Mouse (Mus musculus) hindbrain, embryonic 13.5 days (tissue): ENCODE measurements around the gene Wdcp. TPM values are rescaled to one million over a fixed set of nuclear protein-coding genes. Genes with fewer than 3 reads are reported as not detected.
"Not testable (repeated sequence)": the region's sequence is repeated elsewhere in the genome, so short reads cannot be mapped to it uniquely, and the experiment has no call there.

Experiments
- ATAC-seq: fragments of 200-750 bp; cut with Nextera tagmentation; 2 replicates; pipeline ENCODE4 v1.8.0; 2017; ENCODE audit warnings: moderate TSS enrichment; ENCODE audit not compliant: low FRiP score
- H3K27ac ChIP-seq: fragments of 300-500 bp; sonication (generic); 2 replicates; pipeline ENCODE4 v1.5.1; 2015; ENCODE audit warnings: inconsistent platforms, mild to moderate bottlenecking, moderate library complexity
- H3K27me3 ChIP-seq: fragments of 300-500 bp; sonication (generic); 2 replicates; pipeline ENCODE4 v1.6.1; 2015; ENCODE audit warnings: mild to moderate bottlenecking, inconsistent platforms
- H3K36me3 ChIP-seq: fragments of 300-500 bp; sonication (generic); 2 replicates; pipeline ENCODE4 v1.6.1; 2015; ENCODE audit warnings: mild to moderate bottlenecking, inconsistent platforms
- H3K4me1 ChIP-seq: fragments of 300-500 bp; sonication (generic); replicated peaks from 2 replicates; pipeline ENCODE4 v1.6.1; 2015; ENCODE audit warnings: inconsistent platforms
- H3K4me2 ChIP-seq: fragments of 300-500 bp; sonication (generic); 2 replicates; pipeline ENCODE4 v1.6.1; 2015; ENCODE audit warnings: inconsistent platforms, mild to moderate bottlenecking, moderate library complexity
- H3K4me3 ChIP-seq: fragments of 300-500 bp; sonication (generic); 2 replicates; pipeline ENCODE4 v1.5.1; 2015; ENCODE audit warnings: mild to moderate bottlenecking, inconsistent platforms
- H3K9ac ChIP-seq: fragments of 300-500 bp; sonication (generic); 2 replicates; pipeline ENCODE4 v1.6.1; 2015; ENCODE audit warnings: mild to moderate bottlenecking, inconsistent platforms
- H3K9me3 ChIP-seq: fragments of 300-500 bp; sonication (generic); 2 replicates; pipeline ENCODE4 v1.6.1; 2016; ENCODE audit warnings: inconsistent platforms
- WGBS: fragments of 180-500 bp; shearing (Covaris S2); methylation state at CpG from one replicate; pipeline ENCODE4 v1.1.7; 2015; 5-methylcytosine and 5-hydroxymethylcytosine counted together
- polyA plus RNA-seq: library from polyadenylated mRNA; unstranded; fragments of >200 nt; fragmentation: Nextera tagmentation; extraction: Ambion mirVana; gene quantifications from 2 replicates; pipeline ENCODE4 v1.2.1, GENCODE M21; 2015

Wdcp gene
- 15.5 and 16.8 TPM in 2 replicates for polyA plus RNA-seq

DNA sequence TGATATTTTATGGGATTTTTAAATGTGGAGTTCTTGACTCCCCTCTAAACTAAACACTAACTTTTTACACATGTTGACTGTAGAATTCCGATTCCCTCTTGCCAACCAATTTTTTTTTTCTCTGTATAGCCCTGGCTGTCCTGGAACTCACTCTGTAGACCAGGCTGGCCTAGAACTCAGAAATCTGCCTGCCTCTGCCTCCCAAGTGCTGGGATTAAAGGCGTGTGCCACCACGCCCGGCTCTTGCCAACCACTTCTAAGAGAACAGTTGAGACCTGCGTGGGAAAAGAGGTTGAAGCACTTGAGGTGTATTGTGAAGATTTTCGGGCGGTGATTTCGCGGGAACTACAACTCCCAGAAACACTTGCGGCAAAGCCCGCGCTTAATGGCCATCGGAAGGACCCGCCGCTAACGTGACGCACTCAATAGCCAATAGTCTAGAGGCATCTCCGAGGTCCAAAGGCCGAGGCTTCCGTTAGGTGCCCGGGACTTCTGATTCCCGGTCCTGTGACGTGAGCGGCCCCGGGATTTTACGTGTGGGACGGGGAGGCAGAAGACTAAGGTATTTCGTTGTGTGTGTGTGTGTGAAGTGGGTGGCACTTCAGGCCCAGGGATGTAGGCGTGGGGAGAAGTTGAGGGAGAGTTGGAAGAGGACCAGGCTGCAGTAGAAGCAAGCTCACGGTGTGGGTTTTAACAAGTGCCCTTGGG is at the start of gene Wdcp:
TSS of gene Wdcp (plus strand) at position 414 of the 708 bp plus-strand sequence.
- peak within 1 kb of the TSS; percentile 70 for H3K9ac ChIP-seq
- WGBS, result under 1% methylated on average over 30 of the region's 30 CpGs
- no peaks in the 10 kb centered on the region for H3K36me3 ChIP-seq
- no peaks in the 10 kb centered on the region for H3K9me3 ChIP-seq
- peaks cover 24% of the 10 kb centered on the region for H3K4me1 ChIP-seq
- H3K4me2 ChIP-seq, result peak within 1 kb of the TSS; percentile 86
- H3K4me3 ChIP-seq, result peak within 1 kb of the TSS; percentile 59
- H3K27me3 ChIP-seq, result peaks cover 18% of the 10 kb centered on the region
- ATAC-seq, result peak; percentile 90
- H3K27ac ChIP-seq, result peak within 1 kb of the TSS; percentile 19; the same call in 1 of the 2 replicates

DNA sequence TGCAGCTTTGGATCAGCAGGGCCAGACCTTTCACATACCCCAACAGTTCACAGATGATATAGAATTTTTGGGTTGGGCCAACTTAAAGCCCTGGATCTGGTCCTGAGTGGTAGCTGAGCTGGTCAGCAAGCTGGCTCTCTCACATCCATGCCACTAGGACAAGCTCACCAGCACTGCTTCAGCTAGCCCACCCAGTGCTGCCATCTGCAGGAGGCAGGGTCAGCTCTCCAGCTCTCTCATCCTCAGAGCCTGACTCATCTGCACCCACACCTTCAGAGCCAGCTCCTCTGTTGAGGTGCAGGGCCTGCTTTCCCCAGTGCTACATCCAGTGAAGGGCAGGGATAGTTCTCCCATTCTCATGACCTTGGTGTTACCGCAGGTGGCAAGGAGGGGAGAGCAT is 49.4 kb upstream of the Wdcp start:
- H3K36me3 ChIP-seq, result no peaks in the 10 kb centered on the region
- H3K4me1 ChIP-seq, result no peaks in the 10 kb centered on the region
- H3K9ac ChIP-seq, result no peak overlapping the region
- no peak for ATAC-seq
- WGBS, result 73% methylated on average over 1 of the region's 1 CpGs
- H3K27ac ChIP-seq, result no peak overlapping the region
- H3K4me2 ChIP-seq, result no peak overlapping the region
- no peaks in the 10 kb centered on the region for H3K9me3 ChIP-seq
- no peak overlapping the region for H3K4me3 ChIP-seq
- H3K27me3 ChIP-seq, result no peaks in the 10 kb centered on the region

DNA sequence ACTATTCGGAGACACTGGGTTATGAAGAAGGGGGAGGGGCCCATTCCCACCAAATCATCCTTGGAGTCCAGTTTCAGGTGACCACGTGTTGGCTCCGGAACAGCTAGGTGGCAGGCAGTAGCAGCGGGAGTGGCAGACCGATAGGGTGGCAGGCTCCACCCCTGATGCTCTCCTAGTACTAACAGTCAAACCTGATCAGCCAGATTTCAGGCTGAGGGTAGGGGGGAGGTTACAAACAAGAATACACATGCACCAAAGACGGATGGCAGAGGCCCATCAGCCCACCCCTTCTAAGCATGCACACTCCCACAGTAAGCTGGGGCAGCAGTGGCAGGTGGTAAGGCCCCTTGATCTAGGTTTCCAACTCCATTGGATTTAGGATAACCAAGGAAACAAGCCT is 45.6 kb upstream of the Wdcp start:
- not testable (repeated sequence) for H3K27ac ChIP-seq, H3K36me3 ChIP-seq, H3K4me3 ChIP-seq, H3K4me1 ChIP-seq, H3K9ac ChIP-seq, H3K4me2 ChIP-seq, H3K9me3 ChIP-seq, ATAC-seq, H3K27me3 ChIP-seq
- WGBS, result 84% methylated on average over 6 of the region's 6 CpGs

GRCm38 (mm10) chr12:4811036-4811435 is 32.1 kb upstream of the Wdcp start:
- no peak overlapping the region for H3K9ac ChIP-seq
- no peak overlapping the region for H3K4me3 ChIP-seq
- H3K9me3 ChIP-seq, result no peaks in the 10 kb centered on the region
- H3K27ac ChIP-seq, result no peak overlapping the region
- H3K27me3 ChIP-seq, result peaks cover 5% of the 10 kb centered on the region; the same call in 1 of the 2 replicates
- H3K36me3 ChIP-seq, result no peaks in the 10 kb centered on the region
- ATAC-seq, result no peak
- H3K4me1 ChIP-seq, result no peaks in the 10 kb centered on the region
- H3K4me2 ChIP-seq, result no peak overlapping the region
- WGBS, result 84% methylated on average over 4 of the region's 4 CpGs

GRCm38 (mm10) chr12:4811705-4812104 is 31.4 kb upstream of the Wdcp start:
- no peaks in the 10 kb centered on the region for H3K9me3 ChIP-seq
- no peak overlapping the region for H3K27ac ChIP-seq
- H3K36me3 ChIP-seq, result no peaks in the 10 kb centered on the region
- H3K4me2 ChIP-seq, result no peak overlapping the region
- H3K27me3 ChIP-seq, result peaks cover 5% of the 10 kb centered on the region; the same call in 1 of the 2 replicates
- no peak for ATAC-seq
- H3K4me1 ChIP-seq, result peaks cover 6% of the 10 kb centered on the region
- WGBS, result 76% methylated on average over 3 of the region's 3 CpGs
- no peak overlapping the region for H3K9ac ChIP-seq
- no peak overlapping the region for H3K4me3 ChIP-seq

GRCm38 (mm10) chr12:4813636-4814035 is 29.5 kb upstream of the Wdcp start:
- Histone ChIP-seq H3K9ac (no peak overlapping the region), H3K27ac (no peak overlapping the region), H3K27me3 (peaks cover 5% of the 10 kb centered on the region; the same call in 1 of the 2 replicates), H3K36me3 (no peaks in the 10 kb centered on the region), H3K4me1 (peaks cover 12% of the 10 kb centered on the region), H3K9me3 (no peaks in the 10 kb centered on the region), H3K4me2 (no peak overlapping the region), H3K4me3 (no peak overlapping the region)
- WGBS, result 85% methylated on average over 4 of the region's 4 CpGs
- no peak for ATAC-seq

GRCm38 (mm10) chr12:4816680-4817360 is 26.3 kb upstream of the Wdcp start:
- ATAC-seq, result peak; percentile 86
- peaks cover 5% of the 10 kb centered on the region; the same call in 1 of the 2 replicates for H3K27me3 ChIP-seq
- H3K4me2 ChIP-seq, result peak overlapping the region; percentile 66
- H3K9ac ChIP-seq, result peak overlapping the region; percentile 83
- peaks cover 26% of the 10 kb centered on the region for H3K4me1 ChIP-seq
- peaks cover 15% of the 10 kb centered on the region for H3K36me3 ChIP-seq
- H3K27ac ChIP-seq, result peak overlapping the region; percentile 86
- WGBS, result 11% methylated on average over 24 of the region's 24 CpGs
- no peaks in the 10 kb centered on the region for H3K9me3 ChIP-seq
- H3K4me3 ChIP-seq, result peak overlapping the region; percentile 72

DNA sequence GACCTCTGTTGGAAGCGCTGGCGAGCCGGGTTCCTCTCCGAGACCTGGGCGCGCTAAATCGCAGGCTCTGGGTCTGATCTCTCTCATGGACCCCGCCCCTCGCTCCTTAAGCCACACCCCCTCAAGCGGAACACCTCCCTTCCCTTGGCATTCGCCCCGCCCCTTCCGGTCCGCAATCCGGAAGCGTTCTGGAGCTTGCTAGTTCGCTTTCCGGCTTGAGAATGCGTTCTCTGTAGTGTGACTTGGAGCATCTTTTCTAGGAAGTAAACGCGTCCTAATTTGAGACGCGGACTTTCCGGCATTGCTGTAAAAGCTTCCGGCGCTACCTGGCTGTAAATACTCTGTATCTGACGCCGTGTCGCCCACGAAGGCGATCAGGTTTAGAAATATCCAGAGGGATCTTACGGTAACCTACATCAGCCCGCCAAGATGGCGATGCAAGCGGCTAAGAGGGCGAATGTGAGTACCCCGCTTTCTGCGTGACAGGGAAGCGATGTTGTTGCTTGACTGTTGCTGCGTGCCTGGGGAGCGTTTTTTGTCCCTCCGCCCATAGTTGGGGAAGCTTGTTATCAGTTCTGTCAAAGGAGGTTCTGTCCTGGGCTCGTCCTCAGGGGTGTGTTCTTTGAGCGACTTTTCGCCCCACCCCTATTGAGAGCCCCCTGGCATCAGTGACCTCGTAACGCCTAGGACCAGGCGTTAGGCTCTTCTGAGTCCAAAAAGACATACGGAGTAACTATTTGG is 25.6 kb upstream of the Wdcp start, which contains the start of gene Sf3b6:
TSS of gene Sf3b6 (plus strand) at position 184 of the 741 bp plus-strand sequence.
- Histone ChIP-seq H3K4me3 (peak within 1 kb of the TSS; percentile 72), H3K4me2 (peak within 1 kb of the TSS; percentile 80), H3K9me3 (no peaks in the 10 kb centered on the region), H3K27ac (peak within 1 kb of the TSS; percentile 86), H3K27me3 (peaks cover 5% of the 10 kb centered on the region; the same call in 1 of the 2 replicates), H3K4me1 (peaks cover 26% of the 10 kb centered on the region), H3K9ac (peak within 1 kb of the TSS; percentile 83), H3K36me3 (peaks cover 22% of the 10 kb centered on the region)
- WGBS, result under 1% methylated on average over 49 of the region's 49 CpGs
- ATAC-seq, result peak; percentile 98

- ATAC-seq, result no peak
- H3K4me3 ChIP-seq, result no peak overlapping the region
- no peaks in the 10 kb centered on the region for H3K4me1 ChIP-seq
- no peaks in the 10 kb centered on the region for H3K9me3 ChIP-seq
- H3K27me3 ChIP-seq, result no peaks in the 10 kb centered on the region
- H3K36me3 ChIP-seq, result peaks cover 73% of the 10 kb centered on the region
- H3K9ac ChIP-seq, result no peak overlapping the region
- 76% methylated on average over 3 of the region's 3 CpGs for WGBS
- no peak overlapping the region for H3K4me2 ChIP-seq
- H3K27ac ChIP-seq, result no peak overlapping the region
These were observed 15.8 kb upstream of the Wdcp start for GRCm38 (mm10) chr12:4827256-4827655.

GRCm38 (mm10) chr12:4836959-4837358 is 6.1 kb upstream of the Wdcp start:
- Histone ChIP-seq H3K4me3 (no peak overlapping the region), H3K27me3 (peaks cover 15% of the 10 kb centered on the region), H3K4me2 (no peak overlapping the region), H3K36me3 (peaks cover 13% of the 10 kb centered on the region), H3K27ac (no peak overlapping the region), H3K9me3 (no peaks in the 10 kb centered on the region), H3K9ac (no peak overlapping the region), H3K4me1 (peaks cover 13% of the 10 kb centered on the region)
- no peak for ATAC-seq
- whole genome bisulfite sequencing, result 60% methylated on average over 4 of the region's 4 CpGs

- peaks cover 24% of the 10 kb centered on the region for H3K4me1 ChIP-seq
- no peak overlapping the region for H3K9ac ChIP-seq
- ATAC-seq, result no peak
- no peak overlapping the region for H3K27ac ChIP-seq
- no peaks in the 10 kb centered on the region for H3K36me3 ChIP-seq
- H3K27me3 ChIP-seq, result peaks cover 18% of the 10 kb centered on the region
- H3K9me3 ChIP-seq, result no peaks in the 10 kb centered on the region
- H3K4me3 ChIP-seq, result peak overlapping the region; percentile 78
- peak overlapping the region; percentile 86; the same call in 1 of the 2 replicates for H3K4me2 ChIP-seq
- 66% methylated on average over 6 of the region's 6 CpGs for WGBS
These were observed 3.1 kb upstream of the Wdcp start for GRCm38 (mm10) chr12:4840010-4840409.

- no peaks in the 10 kb centered on the region for H3K9me3 ChIP-seq
- peaks cover 24% of the 10 kb centered on the region for H3K4me1 ChIP-seq
- peak overlapping the region; percentile 81 for H3K9ac ChIP-seq
- peaks cover 18% of the 10 kb centered on the region for H3K27me3 ChIP-seq
- ATAC-seq, result no peak
- H3K4me3 ChIP-seq, result peak overlapping the region; percentile 78
- H3K27ac ChIP-seq, result no peak overlapping the region
- peak overlapping the region; percentile 86 for H3K4me2 ChIP-seq
- 3% methylated on average over 11 of the region's 11 CpGs for WGBS
- H3K36me3 ChIP-seq, result no peaks in the 10 kb centered on the region
These were observed 2.4 kb upstream of the Wdcp start for GRCm38 (mm10) chr12:4840741-4841140.
